Mouse (Mus musculus): ENCODE results near the gene Cpox.
"Not testable (repeated sequence)": the region's sequence is repeated elsewhere in the genome, so short reads cannot be mapped to it uniquely, and the experiment has no call there.

Gene Cpox

DNA sequence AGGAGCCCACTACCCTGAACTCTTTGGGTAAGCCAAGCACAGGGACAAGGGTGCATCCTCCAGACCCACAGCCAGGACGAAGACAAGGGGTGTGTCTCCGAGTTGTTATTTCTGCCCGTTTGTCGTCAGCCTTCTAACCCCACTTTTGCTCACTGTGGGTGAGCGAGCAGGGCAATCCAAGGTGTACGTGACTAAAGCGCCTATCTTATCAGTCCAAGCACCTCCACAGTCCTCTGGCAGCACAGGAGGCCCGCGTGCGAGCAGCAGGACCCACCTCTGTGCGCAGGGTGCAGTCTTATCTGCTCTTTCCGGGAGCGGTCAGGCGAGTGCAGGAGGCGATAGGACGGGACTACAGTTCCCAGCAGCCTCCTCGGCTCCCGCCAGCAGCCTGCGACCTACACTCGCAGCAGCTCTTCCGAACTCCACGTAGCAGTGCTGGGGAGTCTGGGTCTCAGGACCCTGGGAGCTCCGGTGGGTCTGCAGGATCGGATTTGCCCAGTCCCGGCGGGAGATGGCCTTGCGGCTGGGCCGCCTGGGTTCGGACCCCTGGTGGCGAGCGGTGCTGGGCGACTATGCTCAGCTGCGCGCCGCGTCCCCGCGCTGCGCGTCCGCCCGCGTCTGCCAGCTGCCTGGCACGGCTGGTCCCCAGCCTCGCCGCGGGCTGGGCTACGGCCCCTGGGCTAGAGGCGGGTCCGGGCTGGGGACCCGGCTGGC lies at the start of gene Cpox:
Gene Cpox, plus strand, starts transcription at position 376 of the 714 bp plus-strand sequence.
- peak; percentile 61 to 81 for DNase-seq (ENCODE audit: low spot score in 2 of 2)

DNA sequence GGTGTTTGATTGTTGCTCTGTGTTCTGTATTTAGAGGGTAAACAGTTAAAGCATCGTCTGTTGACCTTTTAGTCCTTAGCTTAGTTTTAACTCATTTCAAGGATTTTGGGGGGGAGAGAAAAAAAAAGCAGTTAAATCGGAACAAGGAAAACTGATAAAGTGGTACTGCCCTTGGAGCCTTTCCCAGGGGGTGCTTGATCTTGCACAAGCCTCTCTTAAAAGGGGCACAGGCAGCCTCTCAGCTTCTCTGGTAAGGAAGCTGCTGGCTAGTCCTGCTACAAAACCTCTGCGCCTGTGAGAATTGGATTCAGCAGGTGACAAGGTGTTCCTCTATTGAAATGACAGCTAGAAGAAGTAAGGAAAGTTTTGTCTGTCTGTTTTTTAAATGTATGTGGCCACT lies 47.7 kb upstream of the Cpox start:
- DNase-seq (ENCODE audit: low spot score in 2 of 2), result no peak

DNA sequence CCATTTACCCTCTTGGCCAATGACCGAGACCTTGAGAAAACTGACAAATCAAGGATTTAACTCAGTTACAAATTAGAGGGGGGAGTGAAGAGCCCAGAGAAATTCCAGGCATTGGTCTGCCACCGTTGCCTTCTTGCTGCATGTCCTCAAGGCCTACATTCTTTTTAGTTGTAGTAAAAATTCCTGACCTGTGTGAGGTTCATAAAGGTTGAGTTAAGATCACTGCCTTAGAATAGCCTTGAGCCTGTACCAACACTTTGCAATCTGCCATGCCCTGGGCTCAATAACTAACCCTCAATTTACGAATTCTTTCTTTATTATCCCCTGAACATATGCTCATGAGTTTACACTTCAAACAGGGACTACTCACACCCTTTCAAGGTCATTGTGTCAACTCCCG lies 47.0 kb upstream of the Cpox start:
- DNase-seq (ENCODE audit: low spot score in 2 of 2), result no peak

DNA sequence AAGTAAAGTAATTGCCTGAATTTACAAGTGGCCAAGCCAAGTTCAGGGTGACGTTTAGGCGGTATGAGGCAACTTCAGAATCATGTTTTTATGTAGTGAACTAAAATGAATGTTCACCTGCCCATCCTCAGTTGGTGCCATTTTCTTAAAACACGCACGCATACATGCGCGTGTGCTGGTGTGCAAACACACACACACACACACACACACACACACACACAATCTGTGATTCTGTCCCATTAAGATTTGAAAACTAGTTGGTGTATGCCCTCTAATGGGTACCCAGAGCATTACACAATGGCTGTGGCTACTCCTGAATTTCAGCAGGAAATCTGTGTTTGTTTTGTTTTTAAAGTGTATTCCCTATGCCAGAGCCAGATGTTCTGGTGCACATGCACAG lies 46.1 kb upstream of the Cpox start:
- peak in 1 of 2 experiments; percentile 9 for DNase-seq (ENCODE audit: low spot score in 2 of 2)

GRCm38 (mm10) chr16:58627597-58628335 lies 42.3 kb upstream of the Cpox start:
- DNase-seq (ENCODE audit: low spot score in 2 of 2), result no peak

DNA sequence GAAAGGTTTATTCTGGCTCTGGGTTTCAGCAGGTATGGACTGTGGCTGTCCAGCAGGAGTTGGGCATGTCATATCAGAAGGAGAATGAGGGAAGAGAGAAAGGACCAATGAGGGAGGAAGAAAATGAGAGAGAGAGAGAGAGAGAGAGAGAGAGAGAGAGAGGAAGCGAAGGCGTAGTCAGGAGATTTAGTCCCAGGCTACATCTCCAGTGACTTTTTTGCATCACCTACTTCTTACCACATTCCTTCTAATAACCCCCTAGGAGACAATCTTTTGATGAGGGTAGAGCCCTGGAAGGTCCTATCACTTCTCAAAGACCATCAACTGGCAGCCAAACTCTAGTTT lies 41.8 kb upstream of the Cpox start:
- no peak for DNase-seq (ENCODE audit: low spot score in 2 of 2)

DNA sequence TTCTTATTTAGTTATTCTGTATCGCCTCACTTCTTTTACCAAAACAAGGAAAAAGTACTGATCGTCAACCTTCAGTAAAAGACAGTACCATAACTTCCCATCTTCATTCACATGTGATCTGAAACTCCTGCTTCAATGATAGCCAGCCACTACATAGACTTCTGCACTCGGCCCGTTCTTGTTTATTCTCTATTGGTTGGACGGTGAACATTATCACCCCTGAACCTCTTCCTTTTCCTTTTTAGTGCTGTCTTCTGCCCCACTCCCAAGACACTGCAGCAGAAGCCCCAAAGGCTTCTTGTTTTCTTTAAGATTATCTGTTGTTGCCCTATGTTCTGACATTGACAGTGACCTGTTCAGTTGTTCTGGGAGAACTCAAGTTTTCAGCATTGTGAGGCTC lies 41.1 kb upstream of the Cpox start:
- no peak for DNase-seq (ENCODE audit: low spot score in 2 of 2)

DNA sequence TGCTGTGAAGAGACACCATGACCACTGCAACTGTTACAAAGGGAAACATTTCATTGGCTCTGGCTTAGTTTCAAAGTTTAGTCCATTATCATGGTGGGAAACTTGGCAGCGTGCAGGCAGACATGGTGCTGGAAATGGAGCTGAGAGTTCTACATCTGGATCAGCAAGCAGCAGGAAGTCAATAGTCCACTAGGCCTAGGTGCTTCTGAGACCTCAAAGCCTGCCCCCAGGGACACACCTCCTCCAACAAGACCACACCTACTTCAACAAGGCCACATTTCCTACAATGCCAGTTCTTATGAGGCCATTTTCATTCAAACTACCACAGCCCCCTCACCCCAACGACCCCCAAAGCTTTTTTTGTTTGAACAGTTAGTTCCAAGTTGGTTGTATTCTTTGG lies 40.4 kb upstream of the Cpox start:
- DNase-seq (ENCODE audit: low spot score in 2 of 2), result no peak

- no peak for DNase-seq (ENCODE audit: low spot score in 2 of 2)
These were observed 34.2 kb upstream of the Cpox start for GRCm38 (mm10) chr16:58635866-58636265.

DNA sequence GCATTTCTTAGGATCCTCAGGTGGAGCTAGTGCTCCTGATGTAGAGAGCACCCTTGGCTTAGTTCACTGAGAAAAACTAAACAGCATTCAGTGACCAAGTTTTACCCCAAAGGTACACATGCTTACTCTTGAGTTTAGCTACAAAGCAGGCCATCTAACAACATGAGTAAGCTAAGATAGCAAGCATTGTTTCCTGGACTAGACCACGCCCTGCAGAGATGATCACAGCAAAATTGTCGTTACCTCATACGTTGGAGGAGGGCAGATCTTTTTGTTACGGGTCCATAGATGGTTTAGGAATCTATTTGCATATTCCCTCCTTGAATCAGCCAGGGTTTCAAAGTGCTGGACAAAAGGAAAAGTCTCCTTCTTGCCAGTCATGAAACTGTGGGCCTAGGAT lies 32.6 kb upstream of the Cpox start:
- DNase-seq (ENCODE audit: low spot score in 2 of 2), result no peak

- no peak for DNase-seq (ENCODE audit: low spot score in 2 of 2)
These were observed 32.1 kb upstream of the Cpox start for GRCm38 (mm10) chr16:58638016-58638415.

- no peak for DNase-seq (ENCODE audit: low spot score in 2 of 2)
These were observed 31.4 kb upstream of the Cpox start, which contains the start of gene E330017A01Rik for GRCm38 (mm10) chr16:58638689-58639175. E330017A01Rik (minus strand) TSS chr16:58638739.

DNA sequence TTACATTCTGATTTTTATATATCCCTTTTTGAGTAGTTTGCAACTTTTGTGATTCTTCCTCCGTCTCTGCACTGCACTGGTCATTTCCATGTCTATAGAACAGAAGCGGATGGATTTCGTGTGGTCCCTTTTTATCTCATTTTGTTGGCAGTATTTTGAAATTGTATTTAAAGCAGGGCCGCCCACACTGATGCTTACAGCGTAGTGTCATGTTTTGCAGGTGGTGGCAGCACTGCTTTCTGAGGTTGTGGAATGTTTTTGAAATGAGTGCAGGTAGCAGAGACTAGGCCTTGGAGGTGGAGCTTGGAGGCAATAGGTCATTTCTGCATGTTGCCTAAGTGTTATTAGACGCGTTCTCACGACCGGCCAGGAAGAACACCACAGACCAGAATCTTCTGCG lies 20.1 kb upstream of the Cpox start:
- no peak for DNase-seq (ENCODE audit: low spot score in 2 of 2)

DNA sequence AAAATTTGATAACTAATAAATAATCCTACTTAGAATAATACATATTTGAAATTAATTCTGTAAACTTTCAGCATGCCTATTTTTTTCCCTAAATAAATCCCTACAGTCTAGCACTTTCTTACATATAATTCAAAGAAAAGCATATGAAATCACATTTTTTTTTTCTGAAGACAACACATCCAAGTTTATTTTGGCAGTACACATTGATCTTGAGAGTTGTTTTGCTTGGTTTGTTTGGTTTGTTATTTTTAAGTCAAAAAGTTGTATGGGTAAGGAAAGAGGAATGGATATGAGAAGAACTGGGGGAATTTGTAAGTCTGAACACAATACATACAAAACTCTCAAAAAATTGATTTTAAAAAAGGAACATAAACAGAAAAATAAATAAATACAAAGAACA lies 14.3 kb upstream of the Cpox start:
- no peak for DNase-seq (ENCODE audit: low spot score in 2 of 2)

DNA sequence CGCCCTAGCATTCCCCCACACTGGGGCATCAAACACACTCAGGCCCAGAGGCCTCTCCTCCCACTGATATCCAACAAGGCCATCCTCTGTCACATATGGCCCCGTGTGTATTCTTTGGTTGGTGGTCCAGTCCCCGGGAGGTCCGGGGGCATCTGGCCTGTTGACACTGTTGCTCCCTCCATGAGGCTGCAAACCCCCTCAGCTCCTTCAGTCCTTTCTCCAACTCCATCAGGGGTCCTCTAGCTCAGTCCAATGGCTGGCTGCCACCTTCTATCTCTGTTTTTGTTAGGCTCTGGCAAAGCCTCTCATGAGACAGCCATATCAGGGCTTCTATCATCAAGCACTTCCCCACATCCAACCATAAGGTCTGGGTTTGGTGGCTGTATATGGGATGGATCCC lies 13.6 kb upstream of the Cpox start:
- DNase-seq (ENCODE audit: low spot score in 2 of 2), result no peak

GRCm38 (mm10) chr16:58658668-58659067 lies 11.4 kb upstream of the Cpox start:
- no peak for DNase-seq (ENCODE audit: low spot score in 2 of 2)

DNA sequence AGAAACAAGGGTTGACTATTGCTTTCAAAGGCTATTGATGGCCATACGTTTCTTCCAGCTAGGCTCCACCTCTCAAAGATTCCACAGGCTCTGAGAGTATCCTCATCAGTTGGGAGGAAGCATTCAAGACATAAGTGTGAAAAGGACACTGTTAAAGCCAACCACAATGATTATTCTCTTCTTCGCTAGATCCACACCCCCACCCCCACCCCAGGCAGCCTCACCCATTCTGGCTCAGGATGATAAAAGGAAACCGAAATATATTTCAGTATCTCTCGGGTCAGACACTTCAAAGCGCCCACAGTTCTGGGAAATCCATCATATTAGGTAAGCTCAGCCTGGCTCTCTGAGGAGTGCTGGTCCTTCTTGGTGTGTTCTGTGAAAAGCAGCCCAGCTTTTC lies 8.3 kb upstream of the Cpox start:
- DNase-seq (ENCODE audit: low spot score in 2 of 2), result no peak

DNA sequence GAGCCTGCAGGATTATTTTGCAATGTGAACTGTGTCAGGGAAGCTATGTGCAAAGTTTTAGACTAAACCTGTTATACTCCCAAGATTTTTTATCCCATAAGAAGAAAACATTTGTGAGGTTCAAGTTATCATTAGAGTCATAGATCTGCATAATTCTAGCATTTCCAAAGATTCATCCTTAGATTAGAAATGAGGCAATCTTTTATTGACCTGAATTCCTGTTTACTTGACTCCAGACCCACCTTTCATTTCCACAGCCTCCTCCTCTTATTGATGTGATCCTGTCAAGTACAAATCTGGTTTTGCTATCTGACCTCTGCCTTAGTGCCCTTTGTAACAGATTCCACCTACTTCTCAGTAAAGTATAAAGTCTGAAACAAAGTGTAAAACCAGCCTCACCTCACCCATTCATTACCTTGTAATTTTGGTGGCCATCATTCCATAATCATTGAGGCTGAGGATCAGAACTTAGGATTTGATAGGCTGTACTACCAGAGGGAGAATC lies 7.8 kb upstream of the Cpox start:
- no peak for DNase-seq (ENCODE audit: low spot score in 2 of 2)

DNA sequence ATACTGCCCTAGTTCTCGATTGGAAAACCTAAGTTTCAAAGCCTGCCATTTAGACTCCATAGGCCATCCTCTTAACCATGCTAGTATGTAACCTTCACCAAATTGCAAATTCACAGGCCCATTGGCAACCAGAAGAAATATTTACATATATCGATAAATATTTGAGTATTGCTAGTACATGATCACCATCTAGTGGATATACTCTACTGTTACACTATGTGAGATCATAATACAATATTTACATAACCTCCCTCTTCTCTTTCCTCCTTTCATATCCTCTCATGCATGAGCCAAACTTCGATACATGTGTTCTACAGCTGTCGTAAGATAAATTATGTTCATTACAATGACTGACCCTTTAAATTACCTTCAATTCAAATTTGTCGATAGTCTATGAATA lies 7.1 kb upstream of the Cpox start:
- DNase-seq (ENCODE audit: low spot score in 2 of 2), result no peak

- DNase-seq (ENCODE audit: low spot score in 2 of 2), result no peak
These were observed 6.3 kb upstream of the Cpox start for GRCm38 (mm10) chr16:58663816-58664215.

DNA sequence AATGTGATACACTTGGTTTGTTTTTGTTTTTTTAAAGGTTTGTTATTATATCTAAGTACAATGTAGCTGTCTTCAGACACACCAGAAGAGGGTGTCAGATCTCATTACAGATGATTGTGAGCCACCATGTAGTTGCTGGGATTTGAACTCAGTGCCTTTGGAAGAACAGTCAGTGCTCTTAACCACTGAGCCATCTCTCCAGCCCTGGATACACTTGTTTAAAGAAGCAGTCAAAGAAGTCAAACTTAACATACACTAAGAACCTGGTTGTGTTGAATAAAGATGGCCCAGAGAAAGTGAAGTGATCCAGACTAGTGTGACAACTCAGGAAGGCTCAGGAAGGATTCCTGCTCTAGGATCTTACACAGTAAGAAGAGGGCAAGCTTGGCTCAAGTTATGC lies 5.0 kb upstream of the Cpox start:
- DNase-seq (ENCODE audit: low spot score in 2 of 2), result not testable (repeated sequence)

DNA sequence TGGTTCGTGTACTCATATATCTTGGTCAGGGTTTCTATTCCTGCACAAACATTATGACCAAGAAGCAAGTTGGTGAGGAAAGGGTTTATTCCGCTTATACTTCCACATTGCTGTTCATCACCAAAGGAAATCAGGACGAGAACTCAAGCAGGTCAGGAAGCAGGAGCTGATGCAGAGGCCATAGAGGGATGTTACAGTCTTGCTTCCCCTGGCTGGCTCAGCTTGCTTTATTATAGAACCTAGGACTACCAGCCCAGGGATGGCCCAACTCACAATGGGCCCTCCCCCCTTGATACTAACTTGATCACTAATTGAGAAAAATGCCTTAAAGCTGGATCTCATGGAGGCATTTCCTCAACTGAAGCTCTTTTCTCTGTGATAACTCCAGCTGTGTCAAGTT lies 3.4 kb upstream of the Cpox start:
- not testable (repeated sequence) for DNase-seq (ENCODE audit: low spot score in 2 of 2)

DNA sequence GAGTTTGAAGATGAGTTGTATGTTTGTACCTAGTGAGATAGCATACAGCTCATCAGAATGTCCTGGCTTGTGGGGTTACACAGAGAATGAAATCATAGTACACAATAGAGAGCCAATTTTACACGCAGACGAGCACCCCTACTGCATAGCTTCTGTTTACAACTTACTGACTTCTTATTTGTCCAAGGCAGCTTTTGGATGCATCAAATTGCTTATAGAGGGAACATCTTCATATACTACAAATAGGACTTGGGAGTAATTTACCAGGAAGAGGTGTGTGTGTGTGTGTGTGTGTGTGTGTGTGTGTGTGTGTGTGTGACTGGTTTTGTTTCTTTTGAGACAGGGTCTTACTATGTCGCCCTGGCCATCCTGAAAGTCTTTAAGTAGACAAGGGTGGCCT lies 1.5 kb upstream of the Cpox start:
- no peak for DNase-seq (ENCODE audit: low spot score in 2 of 2)

All from frontal cortex, postnatal 10 days (tissue).